Comparison of ENCODE assay signal across 16 mouse cellular contexts in the genomic region with DNA sequence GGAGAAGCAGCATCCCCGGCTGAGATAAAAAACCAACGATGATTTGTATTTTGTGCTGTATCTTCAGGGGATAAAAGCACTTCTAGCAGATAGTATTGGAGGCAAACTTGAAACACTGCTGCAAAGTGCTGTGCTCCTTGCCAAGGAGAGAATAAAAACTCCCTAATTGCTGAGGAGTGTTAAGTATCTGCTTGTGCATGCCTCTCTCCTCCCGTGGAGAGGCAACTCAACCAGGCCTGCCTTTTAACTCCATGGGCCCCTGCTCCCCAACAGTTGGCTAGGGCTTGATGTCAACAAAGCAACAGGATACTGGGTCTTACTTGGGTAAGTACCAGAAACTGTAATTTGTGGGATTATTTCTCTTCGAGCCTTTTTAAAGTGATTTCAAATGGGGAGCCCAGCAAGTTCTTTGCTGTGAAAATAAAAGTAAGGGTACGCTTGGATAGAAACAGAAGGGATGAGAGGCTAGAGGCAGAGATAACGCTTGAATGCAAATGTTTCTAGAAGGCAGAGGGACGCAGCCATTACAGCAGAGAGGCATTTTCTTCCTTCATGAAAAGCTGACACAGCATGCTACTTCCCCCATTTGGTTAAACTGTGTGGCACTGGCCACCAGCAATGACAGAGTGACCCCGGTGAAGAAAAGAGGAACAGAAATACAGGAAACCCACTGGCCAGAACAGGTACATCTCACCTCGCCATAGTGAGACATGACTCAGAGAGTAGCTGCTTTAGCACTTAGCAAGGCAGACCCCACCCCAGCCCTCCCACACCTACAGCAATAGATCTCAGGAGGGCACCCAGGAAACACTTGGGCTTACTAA.
A peak's percentile ranks its signal among the peaks of the same experiment; 100 is the strongest.
DNase-seq lines count a peak whose midpoint lies in the region; ATAC-seq lines count a peak whose summit lies in the region.
"Had no signal": no experiment of that assay in that cellular context is flagged by ENCODE, and none has a peak within 500 bp of the region (broad histone marks: within the 10 kb centered on the region; RNA-seq: fewer than 3 reads in every experiment).

No protein-coding gene starts in this region.

- H3K9me3 ChIP-seq in forebrain, embryonic 14.5 days (replicated peaks; ENCODE audit: control insufficient read depth, low read length) = no peaks in the 10 kb centered on the region
- no peaks in the 10 kb centered on the region for H3K9me3 ChIP-seq in hindbrain, embryonic 15.5 days
- H3K9me3 ChIP-seq in midbrain, embryonic 16.5 days (replicated peaks; ENCODE audit: control insufficient read depth, low read length, poor library complexity, severe bottlenecking) = no peaks in the 10 kb centered on the region
- H3K9me3 ChIP-seq: embryonic facial prominence, embryonic 15.5 days; intestine, embryonic 15.5 days; liver, embryonic 15.5 days had no signal

- peak; percentile 5 for DNase-seq in brain, adult 2 months (ENCODE audit: low read depth, low spot score)
- peak; percentile 59 for DNase-seq in forebrain, embryonic 14.5 days (ENCODE audit: low spot score)
- no peak for DNase-seq in spleen, postnatal 4 days (ENCODE audit: low spot score in 2 of 2)
- DNase-seq in layer of hippocampus, adult 18-20 months (ENCODE audit: low spot score in 2 of 2) = no peak
- DNase-seq in gastrocnemius, postnatal 36 days = no peak
- DNase-seq: adrenal gland, postnatal 10 days; B cell, adult 2 months; cerebellum, postnatal 36 days; kidney, postnatal 14 days; lung, postnatal 14 days; thymus, postnatal 36 days had no signal

- intact Hi-C loops in gastrocnemius, postnatal 36 days (cut with DNase I) = no loop called here

- H3K4me1 ChIP-seq in forebrain, embryonic 14.5 days (ENCODE audit: control insufficient read depth, insufficient read depth, low read length) = peaks cover 14% of the 10 kb centered on the region
- H3K4me1 ChIP-seq in hindbrain, embryonic 15.5 days (replicated peaks) = peaks cover 16% of the 10 kb centered on the region
- H3K4me1 ChIP-seq in midbrain, embryonic 16.5 days (ENCODE audit: control insufficient read depth, insufficient read depth, low read length) = peaks cover 10% of the 10 kb centered on the region; the same call in 1 of the 2 replicates
- H3K4me1 ChIP-seq: intestine, embryonic 15.5 days; liver, embryonic 15.5 days had no signal

- no peak overlapping the region for H3K27ac ChIP-seq in forebrain, embryonic 14.5 days (ENCODE audit: low read depth, low read length)
- H3K27ac ChIP-seq in hindbrain, embryonic 15.5 days (replicated peaks) = peak overlapping the region; percentile 64
- H3K27ac ChIP-seq in midbrain, embryonic 16.5 days (ENCODE audit: low read length) = peak overlapping the region; percentile 23; the same call in 1 of the 2 replicates
- H3K27ac ChIP-seq: embryonic facial prominence, embryonic 15.5 days; intestine, embryonic 15.5 days; liver, embryonic 15.5 days had no signal

- no peak overlapping the region for H3K4me3 ChIP-seq in forebrain, embryonic 14.5 days (ENCODE audit: low read depth, low read length)
- H3K4me3 ChIP-seq in hindbrain, embryonic 15.5 days = no peak overlapping the region
- no peak overlapping the region for H3K4me3 ChIP-seq in midbrain, embryonic 16.5 days (ENCODE audit: low read depth, low read length)
- H3K4me3 ChIP-seq: embryonic facial prominence, embryonic 15.5 days; intestine, embryonic 15.5 days; liver, embryonic 15.5 days had no signal

- H3K4me2 ChIP-seq in forebrain, embryonic 14.5 days (ENCODE audit: low read length) = peak overlapping the region; percentile 12; the same call in 1 of the 2 replicates
- H3K4me2 ChIP-seq in hindbrain, embryonic 15.5 days = no peak overlapping the region
- no peak overlapping the region for H3K4me2 ChIP-seq in midbrain, embryonic 16.5 days (ENCODE audit: low read length)
- H3K4me2 ChIP-seq: embryonic facial prominence, embryonic 15.5 days; intestine, embryonic 15.5 days; liver, embryonic 15.5 days had no signal

- WGBS in forebrain, embryonic 14.5 days = 24% methylated on average over 9 of the region's 9 CpGs
- 22% methylated on average over 9 of the region's 9 CpGs for WGBS in hindbrain, embryonic 15.5 days
- WGBS in midbrain, embryonic 16.5 days = 25% methylated on average over 9 of the region's 9 CpGs

- no peaks in the 10 kb centered on the region for H3K36me3 ChIP-seq in forebrain, embryonic 14.5 days (ENCODE audit: control insufficient read depth, insufficient read depth, low read length)
- H3K36me3 ChIP-seq in hindbrain, embryonic 15.5 days = no peaks in the 10 kb centered on the region
- H3K36me3 ChIP-seq in midbrain, embryonic 16.5 days (ENCODE audit: control insufficient read depth, insufficient read depth, low read length) = no peaks in the 10 kb centered on the region
- H3K36me3 ChIP-seq: embryonic facial prominence, embryonic 15.5 days; intestine, embryonic 15.5 days; liver, embryonic 15.5 days had no signal

- peak; percentile 68 for ATAC-seq in forebrain, embryonic 14.5 days
- peak; percentile 73 for ATAC-seq in hindbrain, embryonic 15.5 days (ENCODE audit: low FRiP score, low read depth)
- peak; percentile 76 for ATAC-seq in midbrain, embryonic 16.5 days
- ATAC-seq: intestine, embryonic 15.5 days had no signal

- peak overlapping the region; percentile 23; the same call in 1 of the 2 replicates for H3K9ac ChIP-seq in forebrain, embryonic 14.5 days (ENCODE audit: low read length)
- no peak overlapping the region for H3K9ac ChIP-seq in hindbrain, embryonic 15.5 days
- H3K9ac ChIP-seq in midbrain, embryonic 16.5 days (ENCODE audit: low read depth, low read length) = no peak overlapping the region
- H3K9ac ChIP-seq: embryonic facial prominence, embryonic 15.5 days; intestine, embryonic 15.5 days; liver, embryonic 15.5 days had no signal

- peaks cover 3% of the 10 kb centered on the region; the same call in 1 of the 2 replicates for H3K27me3 ChIP-seq in forebrain, embryonic 14.5 days (replicated peaks; ENCODE audit: control insufficient read depth, insufficient read depth, low read length)
- H3K27me3 ChIP-seq in hindbrain, embryonic 15.5 days = no peaks in the 10 kb centered on the region
- no peaks in the 10 kb centered on the region for H3K27me3 ChIP-seq in midbrain, embryonic 16.5 days (ENCODE audit: control insufficient read depth, insufficient read depth, low read depth, low read length)
- H3K27me3 ChIP-seq: embryonic facial prominence, embryonic 15.5 days; intestine, embryonic 15.5 days; liver, embryonic 15.5 days had no signal

Comparison
In these comparisons a context has a peak if more than half of its experiments do, and no peak if none do; other contexts are left out.
1. DNase-seq: peak in brain, adult 2 months (single experiment) and forebrain, embryonic 14.5 days (single experiment); none in spleen, postnatal 4 days (0 of 2), layer of hippocampus, adult 18-20 months (0 of 2) and gastrocnemius, postnatal 36 days (0 of 2).
2. Peak in every context shown above with its lines, with median percentiles within 50 percentile points of each other: ATAC-seq.